Mouse (Mus musculus) left cerebral cortex, postnatal 4 days (tissue): ENCODE measurements around the gene Anks3. TPM values are rescaled to one million over a fixed set of nuclear protein-coding genes. Genes with fewer than 3 reads are reported as not detected.
A peak's percentile ranks its signal among the peaks of the same experiment; 100 is the strongest.

ENCODE experiments used
- DNase-seq: peaks from one replicate; pipeline ENCODE4 v3.0.0-alpha.2; 2022
- intact Hi-C: fragments of 180-260 bp; cut with DNase I; formaldehyde crosslinking; loops from one replicate; pipeline ENCODE4 v1.15.1; 2025
- total RNA-seq, 2 experiments: library from RNA; stranded (reverse); gene quantifications; 2 replicates each; pipeline ENCODE4 v1.2.3; 2021

Gene Anks3
- total RNA-seq: 10 to 100 TPM; 60.2 to 63.0 TPM

DNA sequence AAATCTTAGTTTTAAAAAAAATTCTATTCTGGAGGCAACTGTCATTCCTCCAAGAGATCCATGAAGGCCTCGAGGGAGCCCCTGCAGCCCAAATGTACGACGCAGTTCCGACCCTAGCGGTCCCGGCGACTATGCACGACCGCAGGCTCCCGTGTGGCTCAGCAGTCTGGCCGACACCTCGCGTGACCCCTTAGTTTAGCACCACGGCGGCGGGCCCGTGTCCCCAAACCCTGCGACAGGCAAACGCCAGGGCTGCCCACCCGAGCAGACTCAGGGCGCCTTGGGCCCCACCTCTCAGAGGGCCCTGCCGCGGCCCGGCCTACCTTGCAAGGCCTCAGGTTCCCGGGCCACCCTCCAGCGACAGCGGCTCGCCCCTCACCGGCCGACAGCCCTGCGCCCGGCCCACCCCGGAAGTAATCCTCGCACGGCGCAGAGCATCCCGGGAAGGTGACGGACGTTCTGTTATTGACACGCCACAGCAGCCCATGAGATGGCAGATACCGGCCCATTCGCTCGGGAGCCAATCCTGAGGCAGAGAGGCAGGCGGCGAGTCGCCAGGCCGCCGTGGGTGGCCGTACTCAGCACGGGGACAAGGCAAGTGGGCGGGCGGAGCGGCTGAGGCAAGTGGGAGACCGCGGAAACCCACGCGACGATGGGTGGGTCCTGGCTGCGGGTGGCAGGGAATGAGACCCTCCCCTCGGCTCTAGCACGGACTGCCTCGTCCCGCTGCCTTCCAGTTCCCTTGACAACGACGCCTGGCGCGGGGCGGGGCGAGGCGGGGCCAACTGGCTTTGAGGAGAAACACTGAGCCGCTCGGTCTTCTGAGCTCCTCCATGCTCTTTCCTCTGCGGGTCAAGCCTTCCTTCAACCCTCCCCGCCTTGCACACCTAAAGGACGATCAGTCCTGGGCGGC, at the start of gene Anks3:
Anks3 (minus strand) TSS at position 409 of the 913 bp plus-strand sequence.
- intact Hi-C loops: no loop called here
- DNase-seq: peak; percentile 99

DNA sequence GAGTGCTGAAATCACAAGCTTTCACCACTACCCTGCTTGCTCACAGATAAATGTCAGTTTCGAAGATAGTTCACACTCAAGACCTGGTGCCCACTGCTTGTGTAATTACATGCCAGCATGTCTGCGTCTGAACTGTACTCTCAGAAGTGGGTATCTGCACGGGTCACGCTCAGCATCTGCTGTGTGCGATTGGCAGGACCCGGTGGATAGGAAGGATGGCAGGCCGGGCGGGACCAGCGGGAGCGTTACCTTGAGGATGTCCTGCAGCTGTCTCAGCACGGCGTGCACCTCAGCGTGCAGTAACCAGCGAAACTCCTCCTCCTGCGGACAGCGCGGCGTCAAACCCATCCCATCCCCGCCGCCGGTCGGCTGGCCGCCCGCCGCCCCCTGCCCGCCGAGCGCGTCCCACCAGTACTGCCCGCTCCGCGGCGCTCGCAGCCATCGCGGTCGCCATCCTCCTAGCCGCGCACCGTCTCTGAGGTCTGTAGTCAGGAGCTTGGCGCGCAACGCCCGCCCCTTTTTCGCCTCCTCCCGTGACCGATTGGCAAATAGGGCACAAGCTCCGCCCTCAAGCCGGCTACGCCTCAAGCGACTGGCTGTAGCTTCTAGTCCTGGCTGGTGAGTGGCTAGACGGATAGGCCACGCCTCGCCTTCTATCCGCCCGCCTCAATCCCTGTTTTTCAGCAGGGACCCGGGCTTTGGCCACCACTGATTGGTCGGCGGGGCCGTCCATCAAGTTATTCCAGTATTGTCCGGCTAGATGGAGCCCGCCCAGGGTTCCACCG, 49.2 kb upstream of the Anks3 start, which contains the start of gene Rogdi:
Rogdi (minus strand) TSS at position 500 of the 785 bp plus-strand sequence.
- peak; percentile 99 for DNase-seq
- intact Hi-C loops: no loop called here

GRCm38 (mm10) chr16:5012036-5013005, 48.3 kb upstream of the Anks3 start:
- intact Hi-C loops: no loop called here

GRCm38 (mm10) chr16:5011285-5011684, 47.3 kb upstream of the Anks3 start:
- no peak for DNase-seq
- intact Hi-C loops: no loop called here

More at GRCm38 (mm10) chr16:5012036-5013005, 48.3 kb upstream of the Anks3 start:
- DNase-seq: no peak

GRCm38 (mm10) chr16:5010371-5010935, 46.4 kb upstream of the Anks3 start:
- intact Hi-C loops: no loop called here
- DNase-seq: no peak

DNA sequence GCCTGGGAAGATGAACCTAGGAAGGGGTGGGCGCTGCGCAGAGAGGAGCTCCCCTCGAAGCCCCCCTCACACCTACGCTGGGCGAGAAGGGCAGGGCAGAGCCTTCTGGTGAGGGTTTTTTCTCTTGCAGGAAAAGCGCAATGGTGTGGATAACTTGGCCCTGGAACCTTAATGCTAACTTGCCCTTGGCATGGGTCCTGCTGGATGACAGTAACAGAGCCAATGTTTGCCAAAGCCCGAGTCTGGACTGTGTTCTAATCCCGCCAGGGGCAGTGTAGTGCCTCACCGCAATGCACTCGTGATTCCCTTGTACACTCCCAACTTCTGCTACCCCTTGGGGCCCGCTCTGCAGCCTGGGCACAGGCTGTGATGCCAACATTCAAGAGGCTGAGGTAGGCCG, 44.1 kb upstream of the Anks3 start:
- no peak for DNase-seq
- intact Hi-C loops: no loop called here

- intact Hi-C loops: no loop called here
- DNase-seq: no peak
Observed at GRCm38 (mm10) chr16:5007492-5007891, 43.5 kb upstream of the Anks3 start.

- no peak for DNase-seq
- intact Hi-C loops: no loop called here
Observed at GRCm38 (mm10) chr16:5007067-5007466, 43.1 kb upstream of the Anks3 start, which contains the start of gene Smim22. Gene Smim22 (plus strand): TSS chr16:5007288.

DNA sequence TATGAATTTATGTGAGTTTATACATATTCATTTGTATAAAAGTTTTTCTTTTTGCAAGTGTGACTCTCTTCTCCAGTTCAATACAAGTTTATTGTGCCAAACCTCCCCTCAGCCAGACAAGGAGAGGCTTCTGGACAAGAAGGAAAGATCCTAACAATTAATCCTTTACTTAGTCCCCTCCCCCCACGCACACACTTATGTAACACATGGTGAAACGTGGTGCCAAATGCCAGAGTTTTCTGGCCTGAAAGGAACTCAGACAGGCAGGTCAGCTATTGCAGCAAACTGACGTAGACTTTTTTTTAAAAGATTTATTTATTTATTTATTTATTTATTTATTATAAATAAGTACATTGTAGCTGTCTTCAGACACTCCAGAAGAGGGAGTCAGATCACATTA, 36.6 kb upstream of the Anks3 start:
- DNase-seq: no peak
- intact Hi-C loops: no loop called here

GRCm38 (mm10) chr16:4998984-4999383, 35.0 kb upstream of the Anks3 start:
- DNase-seq: no peak
- intact Hi-C loops: no loop called here

GRCm38 (mm10) chr16:4997553-4997952, 33.5 kb upstream of the Anks3 start, which contains the start of gene Sept12:
Gene Sept12 (minus strand): TSS chr16:4997852.
- no peak for DNase-seq
- intact Hi-C loops: no loop called here

DNA sequence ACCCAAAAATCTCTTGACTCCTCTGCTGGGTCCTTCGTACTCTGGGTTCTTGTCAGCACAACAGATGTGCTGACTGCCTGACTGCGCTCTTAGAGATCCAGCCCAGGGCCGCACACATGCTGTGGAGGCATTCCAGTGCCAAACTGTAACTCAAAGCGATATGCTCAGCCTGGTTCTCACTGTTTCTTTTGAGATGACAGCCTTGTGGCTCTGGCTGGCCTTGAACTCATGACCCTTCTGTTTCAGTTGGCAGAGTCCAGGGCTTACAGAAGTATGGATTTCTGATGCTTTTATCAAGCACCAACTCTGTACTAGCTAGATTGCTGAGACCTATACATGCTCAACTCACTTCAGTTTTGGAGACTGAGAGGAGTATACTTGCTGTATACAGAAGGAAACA, 29.3 kb upstream of the Anks3 start:
- intact Hi-C loops: no loop called here
- DNase-seq: no peak

- DNase-seq: no peak
- intact Hi-C loops: no loop called here
Observed at GRCm38 (mm10) chr16:4984717-4985116, 20.7 kb upstream of the Anks3 start.

DNA sequence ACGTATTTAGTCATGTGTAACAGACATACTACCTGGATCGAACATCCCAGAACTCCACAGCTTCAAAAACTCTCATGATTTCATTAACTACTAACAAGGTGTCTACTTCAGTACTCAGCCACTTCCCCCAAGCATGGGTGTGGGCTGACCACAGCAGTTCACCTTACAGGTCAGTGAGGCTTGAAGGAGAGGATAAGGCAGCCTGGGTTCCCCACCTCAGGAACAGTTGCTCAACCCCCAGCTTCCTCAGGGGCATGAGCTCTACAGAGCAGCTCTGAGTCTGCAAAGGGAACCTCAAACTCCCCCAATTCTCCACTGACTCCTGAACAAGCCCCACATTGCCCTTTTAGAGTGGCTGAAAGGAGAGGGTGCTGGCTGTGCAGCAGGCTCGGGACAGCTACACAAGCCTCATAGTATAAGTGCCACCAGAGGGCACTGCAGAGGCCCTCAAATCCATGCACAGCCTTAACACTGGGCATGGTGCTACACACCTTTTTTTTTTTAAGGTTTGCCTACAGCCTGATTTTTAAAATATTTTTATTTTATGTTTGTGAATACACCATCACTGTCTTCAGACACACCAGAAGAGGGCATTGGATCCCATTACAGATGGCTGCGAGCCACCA, 15.9 kb upstream of the Anks3 start:
- DNase-seq: peak; percentile 17
- intact Hi-C loops: loop anchor here (10.0 kb wide), 1 partner anchor 165 kb away; the partner anchor contains the start of gene Sec14l5

- intact Hi-C loops: loop anchor here (10.0 kb wide), 1 partner anchor 166 kb away; the partner anchor contains the start of gene Sec14l5
Observed at GRCm38 (mm10) chr16:4978275-4979051, 14.5 kb upstream of the Anks3 start.

DNA sequence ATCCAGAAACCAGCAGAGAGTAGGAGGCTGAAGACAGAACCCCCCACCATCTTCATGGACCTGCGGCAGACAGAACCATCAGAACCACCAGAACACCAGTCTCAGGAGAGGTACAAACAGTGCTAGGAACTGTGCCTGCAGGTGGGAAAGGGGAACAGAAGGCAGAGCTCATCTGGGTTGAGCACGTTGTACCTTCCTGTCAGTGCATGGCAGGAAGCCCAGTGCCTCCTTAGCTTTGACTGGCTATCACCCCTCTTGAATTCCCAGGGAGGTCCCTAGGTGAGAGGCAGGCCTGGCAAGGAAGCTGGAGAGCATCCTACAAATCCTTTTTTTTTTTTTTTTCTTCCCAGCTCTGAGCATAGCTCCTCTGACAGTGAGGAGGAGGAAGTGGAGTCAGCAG, 12.2 kb upstream of the Anks3 start:
- DNase-seq: no peak
- intact Hi-C loops: loop anchor here (10.0 kb wide), 1 partner anchor 169 kb away; the partner anchor contains the start of gene Sec14l5

More at GRCm38 (mm10) chr16:4978275-4979051, 14.5 kb upstream of the Anks3 start:
- DNase-seq: no peak

- intact Hi-C loops: loop anchor here (10.0 kb wide), 1 partner anchor 170 kb away; the partner anchor contains the start of gene Sec14l5
- no peak for DNase-seq
Observed at GRCm38 (mm10) chr16:4974521-4974920, 10.5 kb upstream of the Anks3 start.

- intact Hi-C loops: loop anchor here (10.0 kb wide), 1 partner anchor 173 kb away; the partner anchor contains the start of gene Sec14l5
- DNase-seq: no peak
Observed at GRCm38 (mm10) chr16:4971626-4972025, 7.6 kb upstream of the Anks3 start.
